Mouse (Mus musculus) E14TG2a.4 (cell line): ENCODE results near the gene Trabd2b.

Experiments
- H3K27me3 ChIP-seq: 2 replicates; pipeline ENCODE4 v1.6.1; 2014; ENCODE audit warnings: low read length, control low read depth; ENCODE audit not compliant: insufficient read depth
- H3K36me3 ChIP-seq: 2 replicates; pipeline ENCODE4 v1.6.1; 2014; ENCODE audit warnings: low read length, control low read depth; ENCODE audit not compliant: insufficient read depth
- H3K4me1 ChIP-seq: replicated peaks from 2 replicates; pipeline ENCODE4 v1.6.1; 2014; ENCODE audit warnings: low read depth, low read length, control low read depth
- H3K4me3 ChIP-seq: replicated peaks from 2 replicates; pipeline ENCODE4 v1.5.1; 2014; ENCODE audit warnings: mild to moderate bottlenecking, low read length
- H3K9me3 ChIP-seq: 2 replicates; pipeline ENCODE4 v1.6.1; 2014; ENCODE audit warnings: low read length, control low read depth
- CTCF ChIP-seq: conservative IDR thresholded peaks from 2 replicates; pipeline ENCODE4 v1.5.1; 2014; ENCODE audit warnings: low read length
- NANOG ChIP-seq: IDR thresholded peaks from 2 replicates; pipeline ENCODE4 v1.6.1; 2014; ENCODE audit warnings: borderline replicate concordance, low read length, mixed read lengths
- POU5F1 ChIP-seq: IDR thresholded peaks from 2 replicates; pipeline ENCODE4 v1.6.1; 2014; ENCODE audit warnings: low read length, borderline replicate concordance

Gene Trabd2b

DNA sequence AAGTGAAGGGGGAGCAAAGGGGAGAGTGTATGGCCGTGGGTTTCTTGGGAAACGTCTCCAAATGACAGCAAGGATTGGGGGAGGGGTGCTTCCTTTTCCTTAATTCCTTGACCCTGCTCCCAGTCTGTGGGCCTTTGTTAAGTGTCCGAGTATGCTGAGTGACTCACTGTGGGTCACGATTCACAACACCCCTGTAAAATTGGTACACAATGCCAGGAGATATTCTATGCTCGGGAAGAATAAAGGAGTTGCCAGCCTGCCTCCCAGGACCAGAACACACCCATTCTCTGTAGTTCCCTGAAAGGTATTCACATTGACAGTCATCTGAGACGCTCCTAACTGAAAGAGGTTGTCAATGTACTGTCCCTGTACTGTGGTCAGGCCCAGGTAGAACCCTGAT lies 151.2 kb downstream of the Trabd2b start:
- H3K4me1 ChIP-seq = no peaks in the 10 kb centered on the region
- no peak overlapping the region for H3K4me3 ChIP-seq
- no peak for TF ChIP-seq POU5F1
- TF ChIP-seq NANOG = no peak
- TF ChIP-seq CTCF = no peak
- H3K27me3 ChIP-seq = 0 out of 2 replicates have a peak, but pooled peaks cover 3% of the 10 kb centered on the region
- H3K36me3 ChIP-seq = no peaks in the 10 kb centered on the region
- H3K9me3 ChIP-seq = no peaks in the 10 kb centered on the region

DNA sequence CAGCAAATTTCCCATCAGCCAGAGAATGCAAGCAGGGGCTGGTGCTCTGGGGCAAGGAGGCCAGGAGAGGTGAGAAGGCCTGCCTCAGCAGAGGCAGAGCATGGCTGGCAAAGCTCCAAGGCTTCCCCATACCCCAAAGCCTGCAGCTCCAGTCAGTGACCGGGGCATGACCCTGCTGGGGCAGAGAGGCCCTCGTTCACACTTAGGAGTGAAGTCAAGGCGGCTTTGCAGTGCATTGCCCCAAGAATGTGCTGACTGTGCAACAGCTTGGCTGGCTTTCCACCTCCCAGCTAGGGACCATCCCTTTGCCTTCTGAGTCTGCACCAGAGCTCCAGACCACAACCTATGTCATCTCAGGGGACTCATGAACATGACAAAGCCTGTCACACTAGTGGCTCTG lies 152.0 kb downstream of the Trabd2b start:
- no peak for TF ChIP-seq POU5F1
- no peak for TF ChIP-seq CTCF
- no peak for TF ChIP-seq NANOG
- Histone ChIP-seq H3K4me1 (no peaks in the 10 kb centered on the region), H3K4me3 (no peak overlapping the region), H3K27me3 (0 out of 2 replicates have a peak, but pooled peaks cover 3% of the 10 kb centered on the region), H3K36me3 (no peaks in the 10 kb centered on the region), H3K9me3 (no peaks in the 10 kb centered on the region)

DNA sequence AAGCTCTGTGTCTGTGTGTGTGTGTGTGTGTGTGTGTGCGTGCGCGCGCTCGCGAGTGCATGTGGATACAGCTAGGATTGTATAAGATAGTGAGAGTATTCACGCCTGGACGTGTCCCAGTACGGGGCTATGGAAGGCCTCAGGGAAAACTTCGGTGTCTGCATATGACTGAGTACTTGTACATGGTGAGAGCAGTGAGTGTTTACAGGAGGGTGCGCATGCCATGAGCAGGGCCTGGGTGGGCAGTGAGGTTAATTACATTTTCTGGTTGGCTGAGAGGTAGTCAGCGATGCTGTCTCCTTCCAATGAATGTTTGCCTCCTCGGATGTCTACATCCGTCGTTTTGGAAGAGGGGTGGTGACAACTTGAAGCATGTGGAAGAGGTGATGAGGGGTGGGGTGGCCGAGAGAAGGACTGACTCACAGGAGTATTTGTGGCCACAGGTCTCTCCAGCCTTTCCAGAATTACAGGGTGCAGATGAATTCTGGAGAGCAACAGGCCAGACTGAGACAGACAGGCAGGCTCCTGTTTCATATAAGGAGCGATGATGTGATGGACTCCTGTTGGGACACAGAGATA lies 154.2 kb downstream of the Trabd2b start:
- TF ChIP-seq POU5F1 (no peak), NANOG (no peak), CTCF (no peak)
- Histone ChIP-seq H3K4me1 (no peaks in the 10 kb centered on the region), H3K9me3 (no peaks in the 10 kb centered on the region), H3K36me3 (no peaks in the 10 kb centered on the region), H3K4me3 (no peak overlapping the region), H3K27me3 (0 out of 2 replicates have a peak, but pooled peaks cover 1% of the 10 kb centered on the region)

DNA sequence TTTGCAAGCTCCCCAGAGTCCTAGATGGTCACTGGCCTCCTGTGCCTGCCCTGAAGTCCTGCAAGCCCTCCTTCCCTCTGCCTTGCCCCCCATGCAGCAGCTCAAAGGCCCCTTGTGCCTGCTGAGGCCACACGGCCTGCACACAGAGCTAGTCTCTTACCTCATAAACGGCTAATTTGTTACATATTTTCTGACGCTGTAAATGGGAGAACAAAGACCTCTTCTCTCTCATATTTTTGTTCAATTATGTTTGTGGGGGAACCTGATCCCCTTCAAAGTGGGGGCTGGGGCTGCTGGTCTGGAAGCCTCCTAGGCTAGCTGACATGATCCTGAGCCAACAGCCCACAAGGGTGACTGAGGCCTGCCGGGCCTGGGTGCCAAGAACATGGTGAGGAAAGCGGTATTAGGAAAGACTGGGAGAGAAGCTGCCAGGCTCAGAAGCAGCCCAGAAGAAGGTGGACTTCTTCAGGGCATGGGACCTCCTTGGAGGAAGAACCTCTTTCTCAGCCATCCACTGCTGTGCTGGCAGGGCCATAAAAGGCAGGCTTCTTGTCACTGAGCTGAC lies 157.7 kb downstream of the Trabd2b start:
- Histone ChIP-seq H3K4me3 (no peak overlapping the region), H3K4me1 (no peaks in the 10 kb centered on the region), H3K27me3 (peaks cover 5% of the 10 kb centered on the region; the same call in 1 of the 2 replicates), H3K36me3 (no peaks in the 10 kb centered on the region), H3K9me3 (peaks cover 18% of the 10 kb centered on the region)
- no peak for TF ChIP-seq POU5F1
- no peak for TF ChIP-seq NANOG
- TF ChIP-seq CTCF = no peak

DNA sequence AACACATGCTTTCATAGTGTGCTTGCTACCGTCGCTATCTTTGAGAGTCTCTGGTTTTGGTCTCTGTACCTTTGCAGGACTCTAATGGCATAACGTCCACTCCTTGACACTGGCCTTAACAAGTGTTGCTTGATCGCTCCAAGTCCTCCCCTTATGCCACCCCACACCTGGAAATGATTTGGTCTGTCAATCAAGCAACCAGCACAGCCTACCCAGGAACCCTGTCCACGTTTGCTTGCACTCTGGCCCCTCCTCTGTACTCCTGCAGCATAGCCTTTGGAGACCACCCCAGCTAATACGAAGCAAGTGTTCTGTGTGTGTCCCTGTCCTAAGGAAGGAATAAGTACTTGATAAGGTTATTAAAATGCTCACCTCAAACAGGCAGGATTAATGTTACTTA lies 161.1 kb downstream of the Trabd2b start:
- no peaks in the 10 kb centered on the region for H3K36me3 ChIP-seq

DNA sequence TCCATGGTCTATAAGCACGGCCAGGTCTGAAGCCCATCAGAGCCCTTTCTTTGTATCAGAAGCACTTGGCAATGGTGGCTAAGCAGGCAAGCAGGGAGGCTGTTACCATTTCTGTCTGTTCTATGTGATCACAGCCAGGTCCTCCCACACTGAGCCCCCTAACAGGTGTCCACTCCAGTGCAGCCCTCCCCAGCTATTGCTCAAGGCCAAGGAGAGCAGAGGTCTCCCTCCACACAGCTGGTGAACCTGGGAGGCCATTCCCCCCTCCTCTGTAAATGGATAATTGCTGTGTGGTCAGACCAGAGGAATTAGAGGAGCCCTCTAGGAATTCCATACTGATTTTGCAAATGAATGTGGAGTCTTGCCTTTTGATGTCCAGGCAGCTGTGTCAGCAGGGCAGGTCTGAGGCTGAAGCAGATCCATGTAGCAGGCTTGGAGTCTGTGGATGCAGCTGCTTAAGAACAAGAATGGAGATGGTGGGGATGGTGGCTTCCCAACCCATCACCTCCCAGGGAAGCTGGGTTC lies 161.6 kb downstream of the Trabd2b start:
- TF ChIP-seq NANOG (no peak), POU5F1 (no peak), CTCF (no peak)
- Histone ChIP-seq H3K36me3 (no peaks in the 10 kb centered on the region), H3K27me3 (peaks cover 5% of the 10 kb centered on the region; the same call in 1 of the 2 replicates), H3K4me1 (no peaks in the 10 kb centered on the region), H3K4me3 (no peak overlapping the region), H3K9me3 (peaks cover 18% of the 10 kb centered on the region)

More for the DNA sequence above, 161.1 kb downstream of the Trabd2b start:
- no peak for TF ChIP-seq NANOG
- TF ChIP-seq POU5F1 = no peak
- no peak for TF ChIP-seq CTCF
- Histone ChIP-seq H3K27me3 (peaks cover 5% of the 10 kb centered on the region; the same call in 1 of the 2 replicates), H3K4me3 (no peak overlapping the region), H3K9me3 (peaks cover 18% of the 10 kb centered on the region), H3K4me1 (no peaks in the 10 kb centered on the region)

DNA sequence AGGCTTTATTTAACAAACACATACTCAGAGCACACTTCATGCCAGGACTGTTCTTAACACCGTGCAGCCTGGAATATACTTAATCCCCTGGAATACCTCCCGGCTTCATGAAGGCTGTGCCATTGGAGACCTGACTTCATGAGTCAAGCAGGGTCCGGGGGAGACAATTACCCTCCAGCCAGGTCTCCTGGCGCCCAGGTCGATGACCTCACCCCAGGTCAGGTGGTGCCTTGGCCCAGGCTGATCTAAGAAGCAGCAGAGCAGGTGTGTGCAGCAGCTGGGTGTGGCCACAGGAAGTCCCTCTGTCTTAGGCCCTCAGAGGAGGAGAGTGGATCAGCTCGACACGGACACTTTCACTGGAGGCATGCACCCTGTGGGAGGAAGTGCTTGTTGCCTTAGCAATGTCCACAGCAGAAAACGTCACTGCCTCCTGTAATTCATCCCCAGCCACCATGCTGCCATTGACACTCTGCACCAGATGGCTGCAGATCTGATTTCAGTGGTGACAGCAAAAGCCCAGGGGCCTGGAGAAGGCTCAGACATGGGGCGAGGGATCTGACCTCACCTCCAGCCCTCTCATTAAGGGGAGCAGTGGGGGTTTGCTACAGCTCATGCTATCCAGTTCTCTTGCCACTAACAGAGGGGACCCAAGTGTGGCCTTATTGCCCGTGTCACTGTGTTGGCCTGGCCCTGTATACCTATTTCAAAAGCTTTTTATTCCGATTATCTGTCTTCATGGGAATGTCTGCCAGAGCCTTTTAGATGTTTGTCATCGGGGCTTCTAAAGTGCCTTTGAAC lies 171.8 kb downstream of the Trabd2b start:
- Histone ChIP-seq H3K9me3 (no peaks in the 10 kb centered on the region), H3K4me1 (peaks cover 5% of the 10 kb centered on the region; the same call in 1 of the 2 replicates), H3K27me3 (no peaks in the 10 kb centered on the region), H3K36me3 (no peaks in the 10 kb centered on the region), H3K4me3 (no peak overlapping the region)
- TF ChIP-seq NANOG (no peak), POU5F1 (no peak), CTCF (no peak)

DNA sequence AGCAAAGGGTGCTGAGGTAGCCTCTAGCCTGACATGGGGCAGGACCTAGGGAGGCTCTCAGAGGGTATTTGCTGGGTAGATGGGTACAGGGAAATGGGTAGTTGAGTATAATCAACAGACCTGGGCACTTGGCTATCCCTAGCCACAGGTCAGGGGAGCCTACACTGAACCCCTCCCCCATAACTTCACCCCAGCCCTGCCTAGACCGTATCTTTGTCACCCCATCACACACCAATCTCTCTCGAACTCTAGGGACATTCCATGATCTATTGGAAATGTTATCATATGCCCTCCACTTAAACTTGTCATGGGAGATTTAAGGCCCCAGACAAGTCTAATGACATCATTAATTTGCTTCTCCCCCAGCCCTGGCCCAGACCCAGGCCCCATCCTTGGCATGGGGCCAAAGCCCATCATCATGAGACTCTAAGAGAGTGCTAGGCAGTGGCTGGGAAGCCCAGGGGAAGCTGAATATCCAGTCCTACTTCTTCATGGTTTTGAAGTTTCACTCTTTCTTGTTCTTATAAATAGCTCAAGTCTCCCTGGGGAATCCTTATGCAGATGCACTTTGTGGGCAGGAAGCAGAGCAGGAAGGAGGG lies 177.1 kb downstream of the Trabd2b start:
- no peaks in the 10 kb centered on the region for H3K4me1 ChIP-seq
- no peak for TF ChIP-seq NANOG
- TF ChIP-seq CTCF = no peak
- TF ChIP-seq POU5F1 = no peak

More for the DNA sequence above, 177.1 kb downstream of the Trabd2b start:
- H3K27me3 ChIP-seq = no peaks in the 10 kb centered on the region
- no peaks in the 10 kb centered on the region for H3K9me3 ChIP-seq
- H3K36me3 ChIP-seq = no peaks in the 10 kb centered on the region
- H3K4me3 ChIP-seq = no peak overlapping the region
